Mouse (Mus musculus): Measurements from ENCODE around the gene Gm16485.

Gene Gm16485

DNA sequence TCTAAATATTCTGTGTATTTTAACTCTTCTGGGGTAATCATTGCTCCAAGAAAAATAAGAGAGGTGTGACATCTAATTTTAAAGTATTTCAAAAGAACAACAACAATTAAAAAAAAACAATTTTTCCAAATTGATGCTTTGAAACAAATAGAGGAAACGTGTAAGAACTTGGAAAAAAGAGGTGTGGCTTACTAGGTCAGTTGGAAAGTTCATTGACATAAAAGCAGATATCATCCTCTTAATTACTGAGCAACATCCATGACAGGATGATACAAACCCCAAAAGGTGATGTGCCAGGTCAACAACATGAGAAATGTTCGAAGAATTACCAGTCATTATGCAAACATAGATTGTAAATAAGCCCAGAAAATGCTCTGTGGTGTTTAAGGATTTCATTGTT lies at the start of gene Gm16485:
TSS of gene Gm16485 (plus strand) at position 301 of the 400 bp plus-strand sequence.
- no peak for DNase-seq (ENCODE audit: low spot score in 2 of 2)

DNA sequence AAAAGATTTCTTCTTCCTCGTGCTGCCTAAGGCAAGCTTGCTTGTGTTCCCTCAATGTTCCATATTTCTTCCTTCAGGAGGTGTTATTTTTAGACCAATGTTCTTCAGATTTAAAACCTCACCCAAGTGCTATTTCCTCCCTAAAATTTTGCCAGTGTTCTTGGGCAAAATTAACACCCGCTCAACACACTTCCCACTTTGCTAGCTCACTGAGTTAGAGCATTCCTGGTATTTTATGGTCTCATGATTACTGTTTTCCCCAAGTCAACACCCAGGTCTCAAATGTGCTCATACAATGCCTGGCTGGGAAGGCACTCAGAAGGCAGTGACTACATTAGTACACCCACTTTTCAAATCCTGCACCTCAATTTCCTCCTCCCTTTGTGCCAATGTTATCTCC lies 44.0 kb upstream of the Gm16485 start:
- DNase-seq (ENCODE audit: low spot score in 2 of 2) = no peak

DNA sequence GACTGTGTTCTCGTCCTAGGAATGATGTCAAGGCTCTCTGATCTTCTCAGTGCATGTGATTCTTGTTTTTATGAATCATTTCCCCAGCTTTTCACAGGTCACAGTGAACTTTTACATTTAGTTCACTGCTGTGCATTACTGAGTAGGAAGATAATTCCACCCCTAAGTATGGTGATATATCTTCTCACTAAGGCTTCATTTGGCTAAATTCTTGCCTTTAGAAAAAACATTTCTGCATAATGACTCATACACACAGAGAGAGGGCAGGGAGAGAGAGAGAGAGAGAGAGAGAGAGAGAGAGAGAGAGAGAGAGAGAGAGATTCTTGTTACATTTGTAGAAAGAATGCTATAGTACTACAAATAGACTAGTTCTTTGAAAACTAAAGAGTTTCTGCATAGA lies 33.8 kb upstream of the Gm16485 start:
- DNase-seq (ENCODE audit: low spot score in 2 of 2) = no peak

DNA sequence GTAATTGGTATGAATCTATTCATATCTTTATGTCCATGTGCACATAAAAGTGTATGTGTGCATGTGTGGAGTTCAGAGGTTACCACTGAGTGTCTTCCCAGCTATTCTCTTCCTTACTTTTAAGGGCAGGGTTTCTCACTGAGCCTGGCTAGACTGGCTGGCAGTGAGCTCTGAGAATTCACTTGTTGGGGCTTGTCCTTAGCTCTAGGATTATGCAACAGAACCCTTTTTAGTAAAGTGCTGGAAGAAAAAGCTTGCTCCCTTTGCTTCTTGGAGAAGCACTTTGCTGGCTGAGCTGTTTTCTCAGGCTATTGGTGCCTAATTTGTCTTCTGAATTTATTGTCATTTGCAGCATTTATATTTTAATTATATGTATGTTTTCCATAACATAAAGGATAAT lies 18.3 kb upstream of the Gm16485 start:
- DNase-seq (ENCODE audit: low spot score in 2 of 2) = no peak

DNA sequence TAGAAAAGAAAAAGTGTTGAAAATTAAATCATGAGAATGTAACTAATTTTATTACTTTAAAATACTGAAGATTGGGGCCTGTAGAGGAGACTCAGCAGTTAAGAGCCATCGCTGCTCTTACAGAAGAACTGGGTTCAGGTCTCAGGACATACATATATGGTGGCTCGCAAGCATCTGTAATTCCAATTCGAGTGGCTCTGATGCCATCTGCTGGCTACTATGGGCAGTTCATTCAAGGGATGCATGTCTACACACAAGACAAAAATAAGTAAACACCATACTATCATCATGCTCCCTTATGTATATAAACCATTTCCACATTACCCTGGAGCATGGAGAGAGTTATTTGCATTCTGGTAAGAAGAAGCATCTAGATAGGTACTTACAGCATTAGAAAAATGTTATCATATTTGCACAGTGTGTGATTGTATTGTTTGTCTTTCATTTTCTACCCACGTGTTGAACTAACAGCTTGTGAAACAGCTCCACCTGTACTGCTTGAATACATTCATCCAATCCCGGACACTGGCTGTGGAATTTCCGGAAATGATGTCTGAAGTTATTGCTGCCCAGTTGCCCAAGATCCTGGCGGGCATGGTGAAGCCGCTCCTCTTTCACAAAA lies 7.0 kb upstream of the Gm16485 start:
- DNase-seq (ENCODE audit: low spot score in 2 of 2) = peak; percentile 14 to 29

DNA sequence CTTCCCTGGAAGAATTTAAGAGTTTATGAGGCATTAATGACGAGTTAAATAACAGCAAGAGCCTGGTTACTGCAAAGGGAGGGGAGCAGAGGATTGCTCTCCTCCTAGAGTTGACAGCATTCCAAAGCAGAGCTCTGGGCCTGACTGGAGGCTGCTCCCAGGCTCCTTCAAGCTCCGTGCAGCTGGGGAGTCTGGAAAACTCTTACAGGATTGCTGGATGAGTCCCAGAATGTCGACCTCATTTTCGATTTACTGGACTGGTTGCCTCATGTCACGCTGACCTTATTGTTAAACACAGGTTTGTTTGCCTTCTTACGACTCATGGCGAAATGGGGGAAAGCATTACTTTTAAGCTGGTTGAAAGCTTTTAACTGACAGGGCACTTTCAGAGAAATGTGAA lies 1.4 kb upstream of the Gm16485 start:
- no peak for DNase-seq (ENCODE audit: low spot score in 2 of 2)

DNA sequence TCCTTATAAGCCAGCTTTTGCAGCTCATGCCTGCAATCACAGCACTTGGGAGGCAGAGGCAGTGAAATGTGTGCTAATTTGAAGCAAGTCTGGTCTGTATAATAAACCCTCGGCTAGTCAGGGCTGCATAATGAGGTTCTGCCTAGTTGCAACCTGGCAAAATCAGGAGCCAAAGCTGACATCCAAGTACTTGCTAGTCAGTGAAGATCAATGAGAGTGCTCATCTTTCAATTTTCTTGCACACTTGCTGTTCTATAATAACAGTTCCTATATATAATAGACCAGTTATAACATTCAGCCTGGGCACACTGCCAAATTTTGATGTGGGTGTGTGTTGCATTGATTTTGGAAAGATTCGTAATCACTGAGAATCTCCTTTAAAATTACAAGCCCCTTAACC lies 6.2 kb downstream of the Gm16485 start:
- peak in 1 of 2 experiments; percentile 17 for DNase-seq (ENCODE audit: low spot score in 2 of 2)

DNA sequence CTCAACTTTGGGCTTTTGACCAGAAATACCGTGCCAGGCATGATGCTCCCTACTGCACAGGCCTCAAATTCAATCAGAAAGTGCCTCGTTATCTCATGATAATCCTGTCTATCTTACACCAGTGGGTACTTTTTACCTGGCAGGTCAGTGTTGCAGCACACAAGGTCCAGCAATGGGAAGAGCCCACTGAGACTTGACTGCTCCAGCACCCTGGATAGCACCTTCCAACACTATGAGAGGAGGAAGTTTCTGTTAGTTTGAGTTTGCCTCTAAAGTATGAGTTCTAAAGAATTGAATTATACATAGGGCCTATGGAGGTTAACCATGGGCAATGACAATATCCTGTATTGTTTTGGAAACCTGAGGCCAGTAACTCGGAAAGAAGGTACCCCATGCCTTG lies 10.7 kb downstream of the Gm16485 start:
- no peak for DNase-seq (ENCODE audit: low spot score in 2 of 2)

DNA sequence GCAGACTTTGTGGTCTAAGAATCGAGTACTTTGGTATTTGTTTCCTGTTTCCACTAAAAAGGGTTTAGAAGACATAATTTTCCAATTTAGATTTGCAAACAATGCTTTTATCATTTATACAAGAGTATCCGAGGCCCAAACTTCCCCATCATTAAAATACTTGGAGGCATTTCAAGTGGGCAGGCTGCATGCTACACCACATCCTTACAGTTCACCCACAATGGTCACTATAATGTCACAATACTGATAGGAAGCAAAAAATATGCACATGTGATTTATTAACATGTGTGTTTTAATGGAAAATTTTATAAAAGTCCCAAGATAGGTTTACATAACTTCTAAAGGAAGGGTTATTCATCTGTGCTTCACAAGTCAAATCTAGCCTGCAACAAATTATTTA lies 24.9 kb downstream of the Gm16485 start:
- no peak for DNase-seq (ENCODE audit: low spot score in 2 of 2)

DNA sequence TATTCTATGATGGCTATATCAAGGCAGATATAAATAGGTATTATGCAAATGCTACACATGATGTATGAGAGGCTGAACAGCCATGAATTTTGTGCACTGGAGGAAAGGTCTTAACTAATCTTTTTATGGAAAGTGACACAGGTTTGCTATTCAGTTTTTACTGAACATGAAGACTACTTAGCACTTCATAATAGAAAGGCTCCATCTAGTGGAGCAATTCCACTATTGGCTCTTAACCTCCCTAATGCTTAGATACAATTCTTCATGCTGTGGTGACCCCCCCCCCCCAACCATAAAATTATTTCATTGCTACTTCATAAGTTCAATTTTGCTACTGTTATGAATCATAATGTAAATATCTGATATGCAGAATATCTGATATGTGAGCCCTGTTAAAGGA lies 29.6 kb downstream of the Gm16485 start:
- DNase-seq (ENCODE audit: low spot score in 2 of 2) = no peak

DNA sequence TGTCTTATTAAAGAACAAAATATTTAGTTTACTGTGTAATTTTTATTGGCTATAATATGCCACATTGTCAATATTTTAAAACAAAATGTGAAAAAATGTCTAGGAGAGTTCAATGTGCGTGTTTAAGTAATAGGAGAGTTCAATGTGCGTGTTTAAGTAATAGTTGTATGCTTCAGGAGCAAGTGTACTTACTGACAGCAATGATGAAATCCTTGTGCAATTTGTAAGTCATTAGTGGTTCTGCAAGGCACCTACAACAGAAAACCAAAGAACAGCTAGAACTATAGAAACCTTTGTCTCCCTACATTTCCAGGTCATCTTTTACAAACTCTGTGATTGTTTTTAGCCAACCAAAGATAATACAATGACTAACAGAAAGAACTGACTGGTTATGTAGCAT lies 43.5 kb downstream of the Gm16485 start:
- no peak for DNase-seq (ENCODE audit: low spot score in 2 of 2)

All from frontal cortex, postnatal 25 days (tissue).